Mouse (Mus musculus): Measurements from ENCODE around the gene Zfp593. TPM values are rescaled to one million over a fixed set of nuclear protein-coding genes. Genes with fewer than 3 reads are reported as not detected.
A peak's percentile ranks its signal among the peaks of the same experiment; 100 is the strongest.

Zfp593 gene
- polyA plus RNA-seq, 1 experiment from 2014 or later: 17.5 TPM

GRCm38 (mm10) chr4:134206488-134207053 lies 38.8 kb downstream of the Zfp593 start:
- peak; percentile 44; the same call in 1 of the 2 replicates for ATAC-seq (ENCODE audit: low FRiP score, low TSS enrichment)
- no peaks in the 10 kb centered on the region for H3K9me3 ChIP-seq (ENCODE audit: control insufficient read depth, low read length)
- H3K27me3 ChIP-seq (ENCODE audit: control insufficient read depth, insufficient read depth, low read length): no peaks in the 10 kb centered on the region
- 14% methylated on average over 6 of the region's 6 CpGs for WGBS
- no peak overlapping the region for H3K4me2 ChIP-seq (replicated peaks; ENCODE audit: low read depth, low read length)
- H3K9ac ChIP-seq (ENCODE audit: low read depth, low read length): no peak overlapping the region
- H3K4me3 ChIP-seq (ENCODE audit: low read length): no peak overlapping the region
- H3K36me3 ChIP-seq (ENCODE audit: control insufficient read depth, insufficient read depth, low read length): no peaks in the 10 kb centered on the region
- peaks cover 5% of the 10 kb centered on the region for H3K4me1 ChIP-seq (ENCODE audit: control insufficient read depth, insufficient read depth, low read length)
- H3K27ac ChIP-seq (ENCODE audit: low read depth, low read length): peak overlapping the region; percentile 69

- ATAC-seq (ENCODE audit: low FRiP score, low TSS enrichment): no peak
- H3K4me3 ChIP-seq (ENCODE audit: low read length): no peak overlapping the region
- no peak overlapping the region for H3K4me2 ChIP-seq (replicated peaks; ENCODE audit: low read depth, low read length)
- WGBS: 64% methylated on average over 17 of the region's 17 CpGs
- no peaks in the 10 kb centered on the region for H3K36me3 ChIP-seq (ENCODE audit: control insufficient read depth, insufficient read depth, low read length)
- H3K27me3 ChIP-seq (ENCODE audit: control insufficient read depth, insufficient read depth, low read length): no peaks in the 10 kb centered on the region
- H3K4me1 ChIP-seq (ENCODE audit: control insufficient read depth, insufficient read depth, low read length): peaks cover 5% of the 10 kb centered on the region
- no peak overlapping the region for H3K9ac ChIP-seq (ENCODE audit: low read depth, low read length)
- H3K27ac ChIP-seq (ENCODE audit: low read depth, low read length): no peak overlapping the region
- H3K9me3 ChIP-seq (ENCODE audit: control insufficient read depth, low read length): no peaks in the 10 kb centered on the region
These were observed 42.0 kb downstream of the Zfp593 start for GRCm38 (mm10) chr4:134203340-134203896.

- no peak within 1 kb of the TSS for H3K4me3 ChIP-seq (ENCODE audit: low read length)
- no peak within 1 kb of the TSS for H3K4me2 ChIP-seq (replicated peaks; ENCODE audit: low read depth, low read length)
- ATAC-seq (ENCODE audit: low FRiP score, low TSS enrichment): no peak
- H3K36me3 ChIP-seq (ENCODE audit: control insufficient read depth, insufficient read depth, low read length): no peaks in the 10 kb centered on the region
- 92% methylated on average over 4 of the region's 4 CpGs for WGBS
- no peaks in the 10 kb centered on the region for H3K27me3 ChIP-seq (ENCODE audit: control insufficient read depth, insufficient read depth, low read length)
- H3K9me3 ChIP-seq (ENCODE audit: control insufficient read depth, low read length): no peaks in the 10 kb centered on the region
- H3K4me1 ChIP-seq (ENCODE audit: control insufficient read depth, insufficient read depth, low read length): peaks cover 5% of the 10 kb centered on the region
- no peak within 1 kb of the TSS for H3K27ac ChIP-seq (ENCODE audit: low read depth, low read length)
- no peak within 1 kb of the TSS for H3K9ac ChIP-seq (ENCODE audit: low read depth, low read length)
These were observed 42.5 kb downstream of the Zfp593 start, which contains the start of gene Gm7534 for GRCm38 (mm10) chr4:134202904-134203303. Gm7534 (minus strand) TSS chr4:134203004.

GRCm38 (mm10) chr4:134199371-134199770 lies 46.0 kb downstream of the Zfp593 start:
- Histone ChIP-seq H3K4me3 (ENCODE audit: low read length) (no peak overlapping the region), H3K36me3 (ENCODE audit: control insufficient read depth, insufficient read depth, low read length) (no peaks in the 10 kb centered on the region), H3K4me2 (replicated peaks; ENCODE audit: low read depth, low read length) (no peak overlapping the region), H3K27me3 (ENCODE audit: control insufficient read depth, insufficient read depth, low read length) (no peaks in the 10 kb centered on the region), H3K9ac (ENCODE audit: low read depth, low read length) (no peak overlapping the region), H3K9me3 (ENCODE audit: control insufficient read depth, low read length) (no peaks in the 10 kb centered on the region), H3K4me1 (ENCODE audit: control insufficient read depth, insufficient read depth, low read length) (no peaks in the 10 kb centered on the region), H3K27ac (ENCODE audit: low read depth, low read length) (no peak overlapping the region)
- no peak for ATAC-seq (ENCODE audit: low FRiP score, low TSS enrichment)
- 77% methylated on average over 2 of the region's 2 CpGs for WGBS

Other genes with a start within 250 kb of the Zfp593 start
- 42.2 and 42.9 TPM in 2 replicates for gene Dhdds, start 244.7 kb downstream of the Zfp593 start, polyA plus RNA-seq (2014; fragmentation: Nextera tagmentation; extraction: Ambion mirVana)
- not detected in 2 replicates for gene Lin28a, start 226.8 kb downstream of the Zfp593 start, polyA plus RNA-seq (2014; fragmentation: Nextera tagmentation; extraction: Ambion mirVana)
- gene Zfp683, start 191.8 kb downstream of the Zfp593 start, polyA plus RNA-seq (2014; fragmentation: Nextera tagmentation; extraction: Ambion mirVana): not detected in 2 replicates
- gene Crybg2, start 184.8 kb downstream of the Zfp593 start, polyA plus RNA-seq (2014; fragmentation: Nextera tagmentation; extraction: Ambion mirVana): 4.5 and 6.0 TPM in 2 replicates
- gene Cd52, start 150.5 kb downstream of the Zfp593 start, polyA plus RNA-seq (2014; fragmentation: Nextera tagmentation; extraction: Ambion mirVana): 8.9 and 12.1 TPM in 2 replicates
- gene Ubxn11, start 143.0 kb downstream of the Zfp593 start, polyA plus RNA-seq (2014; fragmentation: Nextera tagmentation; extraction: Ambion mirVana): 9.3 and 12.4 TPM in 2 replicates
- 424 TPM in 2 replicates for gene Sh3bgrl3, start 116.8 kb downstream of the Zfp593 start, polyA plus RNA-seq (2014; fragmentation: Nextera tagmentation; extraction: Ambion mirVana)
- gene Cep85, start 58.5 kb downstream of the Zfp593 start, polyA plus RNA-seq (2014; fragmentation: Nextera tagmentation; extraction: Ambion mirVana): 98.0 and 123 TPM in 2 replicates
- 0.34 and 0.50 TPM in 2 replicates for gene Gm7534, start 42.6 kb downstream of the Zfp593 start, polyA plus RNA-seq (2014; fragmentation: Nextera tagmentation; extraction: Ambion mirVana)
- gene Catsper4, start 18.2 kb downstream of the Zfp593 start, polyA plus RNA-seq (2014; fragmentation: Nextera tagmentation; extraction: Ambion mirVana): 0.26 and 0.37 TPM in 2 replicates
- 5.0 and 6.4 TPM in 2 replicates for gene Cnksr1, start 7.2 kb downstream of the Zfp593 start, polyA plus RNA-seq (2014; fragmentation: Nextera tagmentation; extraction: Ambion mirVana)
- 0.41 TPM in 1 of 2 replicates, not detected in the other for gene E130218I03Rik, start 1.9 kb downstream of the Zfp593 start, polyA plus RNA-seq (2014; fragmentation: Nextera tagmentation; extraction: Ambion mirVana)
- not detected in 2 replicates for gene Gm30191, start 1.3 kb upstream of the Zfp593 start, polyA plus RNA-seq (2014; fragmentation: Nextera tagmentation; extraction: Ambion mirVana)
- 9.2 and 12.8 TPM in 2 replicates for gene Grrp1, start 8.5 kb upstream of the Zfp593 start, polyA plus RNA-seq (2014; fragmentation: Nextera tagmentation; extraction: Ambion mirVana)
- 14.9 and 18.8 TPM in 2 replicates for gene Pdik1l, start 42.3 kb upstream of the Zfp593 start, polyA plus RNA-seq (2014; fragmentation: Nextera tagmentation; extraction: Ambion mirVana)
- gene Trim63, start 69.5 kb upstream of the Zfp593 start, polyA plus RNA-seq (2014; fragmentation: Nextera tagmentation; extraction: Ambion mirVana): 0.88 and 1.4 TPM in 2 replicates
- gene Slc30a2, start 97.6 kb upstream of the Zfp593 start, polyA plus RNA-seq (2014; fragmentation: Nextera tagmentation; extraction: Ambion mirVana): 0.09 and 0.11 TPM in 2 replicates
- gene Extl1, start 138.3 kb upstream of the Zfp593 start, polyA plus RNA-seq (2014; fragmentation: Nextera tagmentation; extraction: Ambion mirVana): 0.20 and 0.23 TPM in 2 replicates
- 8.4 and 12.3 TPM in 2 replicates for gene Pafah2, start 150.7 kb upstream of the Zfp593 start, polyA plus RNA-seq (2014; fragmentation: Nextera tagmentation; extraction: Ambion mirVana)
- gene Stmn1, start 222.7 kb upstream of the Zfp593 start, polyA plus RNA-seq (2014; fragmentation: Nextera tagmentation; extraction: Ambion mirVana): 1,829 and 1,880 TPM in 2 replicates